Mouse (Mus musculus) midbrain, embryonic 10.5 days (tissue): ENCODE measurements around the gene Efcab9. TPM values are rescaled to one million over a fixed set of nuclear protein-coding genes. Genes with fewer than 3 reads are reported as not detected.
"Not testable (repeated sequence)": the region's sequence is repeated elsewhere in the genome, so short reads cannot be mapped to it uniquely, and the experiment has no call there.

Source experiments
- DNase-seq: peaks from one replicate; pipeline ENCODE4 v3.0.0-alpha.2; 2017; ENCODE audit warnings: low spot score
- H3K27ac ChIP-seq: fragments of 300-500 bp; sonication (generic); replicated peaks from 2 replicates; pipeline ENCODE4 v1.5.1; 2016; ENCODE audit warnings: mild to moderate bottlenecking
- H3K27me3 ChIP-seq: fragments of 300-500 bp; sonication (generic); 2 replicates; pipeline ENCODE4 v1.6.1; 2016; ENCODE audit warnings: low read depth, mild to moderate bottlenecking; ENCODE audit not compliant: poor library complexity, severe bottlenecking
- H3K36me3 ChIP-seq: fragments of 300-500 bp; sonication (generic); 2 replicates; pipeline ENCODE4 v1.6.1; 2016; ENCODE audit warnings: mild to moderate bottlenecking, moderate library complexity
- H3K4me1 ChIP-seq: fragments of 300-500 bp; sonication (generic); 2 replicates; pipeline ENCODE4 v1.6.1; 2016
- H3K4me3 ChIP-seq: fragments of 300-500 bp; sonication (generic); 2 replicates; pipeline ENCODE4 v1.5.1; 2016; ENCODE audit warnings: mild to moderate bottlenecking, moderate library complexity
- H3K9me3 ChIP-seq: fragments of 300-500 bp; sonication (generic); replicated peaks from 2 replicates; pipeline ENCODE4 v1.6.1; 2016; ENCODE audit warnings: mild to moderate bottlenecking
- WGBS: fragments of 180-500 bp; shearing (Covaris S2); methylation state at CpG from one replicate; pipeline ENCODE4 v1.1.7; 2016; 5-methylcytosine and 5-hydroxymethylcytosine counted together
- polyA plus RNA-seq: library from polyadenylated mRNA; unstranded; fragments of >200 nt; fragmentation: Nextera tagmentation; extraction: Ambion mirVana; gene quantifications from 2 replicates; pipeline ENCODE4 v1.2.1, GENCODE M21; 2016

Efcab9 gene
- polyA plus RNA-seq, 1 experiment from 2014 or later = 0.32 TPM

GRCm38 (mm10) chr11:32527006-32527405 lies 4.9 kb downstream of the Efcab9 start:
- H3K4me1 ChIP-seq = no peaks in the 10 kb centered on the region; the same call in 1 of the 2 replicates
- H3K9me3 ChIP-seq = no peaks in the 10 kb centered on the region
- DNase-seq = no peak
- peaks cover 20% of the 10 kb centered on the region for H3K36me3 ChIP-seq
- H3K27me3 ChIP-seq = peaks cover 22% of the 10 kb centered on the region
- H3K4me3 ChIP-seq = no peak overlapping the region
- WGBS = 90% methylated on average over 4 of the region's 4 CpGs
- H3K27ac ChIP-seq = no peak overlapping the region

GRCm38 (mm10) chr11:32524122-32524920 lies 7.6 kb downstream of the Efcab9 start:
- 81% methylated on average over 11 of the region's 11 CpGs for WGBS
- Histone ChIP-seq H3K4me3 (no peak overlapping the region), H3K27me3 (no peaks in the 10 kb centered on the region), H3K4me1 (no peaks in the 10 kb centered on the region), H3K9me3 (no peaks in the 10 kb centered on the region), H3K36me3 (peaks cover 36% of the 10 kb centered on the region), H3K27ac (no peak overlapping the region)
- no peak for DNase-seq

- Histone ChIP-seq H3K9me3 (no peaks in the 10 kb centered on the region), H3K4me1 (no peaks in the 10 kb centered on the region), H3K4me3 (no peak overlapping the region), H3K27ac (no peak overlapping the region), H3K27me3 (no peaks in the 10 kb centered on the region), H3K36me3 (peaks cover 58% of the 10 kb centered on the region)
- no peak for DNase-seq
- 92% methylated on average over 2 of the region's 2 CpGs for WGBS
Measured at GRCm38 (mm10) chr11:32521246-32521645, 10.6 kb downstream of the Efcab9 start.

GRCm38 (mm10) chr11:32519354-32519753 lies 12.5 kb downstream of the Efcab9 start:
- Histone ChIP-seq H3K36me3 (peaks cover 63% of the 10 kb centered on the region), H3K9me3 (no peaks in the 10 kb centered on the region), H3K4me1 (no peaks in the 10 kb centered on the region), H3K4me3 (no peak overlapping the region), H3K27me3 (no peaks in the 10 kb centered on the region), H3K27ac (no peak overlapping the region)
- 90% methylated on average over 1 of the region's 1 CpGs for WGBS
- DNase-seq = no peak

DNA sequence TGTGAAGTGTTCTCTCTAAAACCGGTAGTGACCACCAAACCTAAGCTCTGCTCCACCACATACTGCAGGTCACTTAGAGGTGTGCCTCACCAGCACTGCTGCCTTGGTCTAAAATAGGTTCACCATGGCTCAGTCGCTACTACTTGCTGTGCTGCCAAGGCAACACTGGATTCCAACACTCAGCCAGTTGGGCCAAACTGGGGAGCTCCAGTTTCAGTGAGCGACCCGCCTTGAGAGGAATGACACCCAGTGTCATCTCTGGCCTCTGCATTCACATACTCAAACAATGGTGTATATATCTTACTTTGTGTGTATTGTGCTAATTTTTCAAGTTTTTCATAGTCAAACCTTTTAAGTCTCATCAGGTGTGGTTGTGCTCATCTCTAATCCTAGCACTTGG lies 13.1 kb downstream of the Efcab9 start:
- Histone ChIP-seq H3K9me3 (no peaks in the 10 kb centered on the region), H3K4me3 (no peak overlapping the region), H3K27ac (no peak overlapping the region), H3K27me3 (no peaks in the 10 kb centered on the region), H3K4me1 (no peaks in the 10 kb centered on the region), H3K36me3 (peaks cover 57% of the 10 kb centered on the region)
- WGBS = 93% methylated on average over 4 of the region's 4 CpGs
- DNase-seq = no peak

DNA sequence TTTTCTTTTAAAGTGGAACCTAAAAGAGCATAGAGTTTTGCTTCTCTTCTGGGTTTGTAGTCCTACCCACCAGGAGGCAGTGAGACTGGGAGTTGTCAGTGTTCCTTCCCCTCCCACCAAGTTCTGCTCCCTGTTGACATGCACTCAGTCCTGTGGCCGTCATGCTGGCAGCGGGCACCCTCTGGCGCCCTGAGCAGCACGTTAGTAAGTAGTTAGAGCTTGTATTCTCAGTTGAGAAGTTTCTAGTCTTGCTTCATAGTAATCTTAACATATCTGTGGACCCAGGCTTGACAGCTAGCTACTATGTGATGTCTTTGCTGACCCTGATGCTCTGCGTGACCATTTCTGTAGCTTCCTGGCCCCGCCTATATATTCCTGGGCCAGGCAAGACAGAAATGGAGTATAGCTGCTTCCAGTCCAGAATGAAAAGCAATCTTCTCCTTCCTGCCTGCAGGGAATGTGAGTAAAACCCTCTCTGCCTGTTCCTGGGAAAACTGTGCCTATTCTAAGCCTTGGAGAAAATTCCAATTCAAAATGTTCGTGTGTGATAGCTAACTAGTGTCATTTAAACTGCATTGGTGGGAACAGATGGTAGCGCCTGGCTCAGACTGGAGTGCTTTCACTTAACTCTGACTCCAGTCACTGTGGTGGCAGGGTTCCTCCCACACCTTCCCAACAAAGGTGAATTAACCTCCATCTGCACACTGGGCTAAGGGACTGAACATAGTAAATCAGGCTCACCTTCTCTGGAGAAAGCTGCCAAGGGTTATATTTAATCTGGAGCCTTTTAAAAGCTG lies 14.8 kb downstream of the Efcab9 start:
- H3K36me3 ChIP-seq = peaks cover 56% of the 10 kb centered on the region
- no peaks in the 10 kb centered on the region for H3K27me3 ChIP-seq
- H3K4me3 ChIP-seq = no peak overlapping the region
- no peak for DNase-seq
- H3K9me3 ChIP-seq = no peaks in the 10 kb centered on the region
- H3K27ac ChIP-seq = no peak overlapping the region
- H3K4me1 ChIP-seq = no peaks in the 10 kb centered on the region
- 89% methylated on average over 8 of the region's 8 CpGs for WGBS

- H3K4me3 ChIP-seq = no peak overlapping the region
- H3K27ac ChIP-seq = no peak overlapping the region
- no peaks in the 10 kb centered on the region for H3K27me3 ChIP-seq
- no peak for DNase-seq
- WGBS = 94% methylated on average over 12 of the region's 12 CpGs
- peaks cover 60% of the 10 kb centered on the region for H3K36me3 ChIP-seq
- H3K4me1 ChIP-seq = no peaks in the 10 kb centered on the region
- H3K9me3 ChIP-seq = no peaks in the 10 kb centered on the region
Measured at GRCm38 (mm10) chr11:32516091-32516490, 15.8 kb downstream of the Efcab9 start.

DNA sequence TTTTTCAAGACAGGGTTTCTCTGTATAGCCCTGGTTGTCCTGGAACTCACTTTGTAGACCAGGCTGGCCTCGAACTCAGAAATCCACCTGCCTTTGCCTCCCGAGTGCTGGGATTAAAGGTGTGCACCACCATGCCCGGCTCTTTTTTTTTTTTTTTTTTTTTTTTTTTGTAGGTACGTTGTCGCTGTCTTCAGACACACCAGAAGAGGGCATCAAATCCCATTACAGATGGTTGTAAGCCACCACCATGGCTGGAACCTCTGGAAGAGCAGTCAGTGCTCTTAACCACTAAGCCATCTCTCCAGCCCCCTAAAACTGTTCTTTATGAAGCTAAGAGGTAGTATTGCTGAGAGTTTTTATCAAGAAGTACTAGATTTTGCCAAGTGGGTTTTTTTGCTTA lies 17.0 kb downstream of the Efcab9 start:
- not testable (repeated sequence) for H3K9me3 ChIP-seq, H3K4me1 ChIP-seq, H3K27ac ChIP-seq, H3K4me3 ChIP-seq, H3K27me3 ChIP-seq, DNase-seq
- peaks cover 49% of the 10 kb centered on the region for H3K36me3 ChIP-seq
- 87% methylated on average over 4 of the region's 5 CpGs for WGBS

DNA sequence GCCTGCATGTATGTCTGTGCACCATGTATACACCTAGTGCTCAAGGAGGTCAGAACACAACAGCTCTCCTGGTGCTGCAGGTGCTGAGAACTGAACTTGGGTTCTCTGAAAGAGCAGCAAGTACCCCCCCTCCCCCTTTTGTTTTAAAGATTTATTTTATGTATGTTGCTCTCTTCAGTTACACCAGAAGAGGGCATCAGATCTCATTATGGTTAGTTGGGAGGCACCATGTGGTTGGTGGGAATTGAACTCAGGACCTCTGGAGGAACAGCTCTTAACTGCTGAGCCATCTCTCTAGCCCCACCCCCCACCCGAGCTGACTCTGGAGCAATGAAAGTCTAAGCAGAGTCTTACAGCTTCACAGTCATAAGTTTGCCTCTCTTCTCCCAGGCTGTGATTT lies 21.0 kb downstream of the Efcab9 start:
- Histone ChIP-seq H3K4me3 (no peak overlapping the region), H3K27ac (no peak overlapping the region), H3K4me1 (no peaks in the 10 kb centered on the region), H3K36me3 (peaks cover 10% of the 10 kb centered on the region), H3K9me3 (no peaks in the 10 kb centered on the region), H3K27me3 (no peaks in the 10 kb centered on the region)
- WGBS = 89% methylated on average over 1 of the region's 1 CpGs
- no peak for DNase-seq

- no peaks in the 10 kb centered on the region for H3K4me1 ChIP-seq
- H3K27me3 ChIP-seq = no peaks in the 10 kb centered on the region
- H3K27ac ChIP-seq = no peak overlapping the region
- no peaks in the 10 kb centered on the region for H3K9me3 ChIP-seq
- no peak overlapping the region for H3K4me3 ChIP-seq
- H3K36me3 ChIP-seq = peaks cover 40% of the 10 kb centered on the region
- no peak for DNase-seq
- WGBS = 87% methylated on average over 7 of the region's 7 CpGs
Measured at GRCm38 (mm10) chr11:32505091-32505739, 26.7 kb downstream of the Efcab9 start.

DNA sequence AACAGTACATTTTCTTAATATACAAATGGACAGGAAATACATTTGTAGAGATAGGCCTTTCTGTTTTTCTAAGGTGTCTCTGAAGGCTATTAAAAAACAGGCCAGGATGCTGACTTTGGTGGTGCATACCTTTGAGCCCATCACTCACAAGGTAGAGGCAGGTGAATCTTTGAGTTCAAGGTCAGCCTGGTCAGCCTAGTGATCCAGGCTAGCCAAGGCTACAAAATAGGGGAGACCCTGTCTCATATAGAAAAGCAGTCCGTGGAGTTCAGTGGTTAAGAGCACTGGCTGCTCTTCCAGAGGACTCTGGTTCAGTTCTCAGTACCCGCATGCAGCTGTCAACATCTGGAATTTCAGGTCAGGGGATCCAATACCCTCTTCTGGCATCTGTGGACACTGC lies 28.2 kb downstream of the Efcab9 start:
- DNase-seq = no peak

GRCm38 (mm10) chr11:32499931-32500330 lies 31.9 kb downstream of the Efcab9 start:
- H3K27me3 ChIP-seq = no peaks in the 10 kb centered on the region
- H3K4me1 ChIP-seq = no peaks in the 10 kb centered on the region
- peaks cover 48% of the 10 kb centered on the region for H3K36me3 ChIP-seq
- no peaks in the 10 kb centered on the region for H3K9me3 ChIP-seq
- H3K27ac ChIP-seq = no peak overlapping the region
- WGBS = 95% methylated on average over 4 of the region's 4 CpGs
- DNase-seq = no peak
- H3K4me3 ChIP-seq = no peak overlapping the region

More for the DNA sequence above, 28.2 kb downstream of the Efcab9 start:
- Histone ChIP-seq H3K27me3 (no peaks in the 10 kb centered on the region), H3K4me3 (no peak overlapping the region), H3K4me1 (no peaks in the 10 kb centered on the region), H3K27ac (no peak overlapping the region), H3K36me3 (peaks cover 51% of the 10 kb centered on the region), H3K9me3 (no peaks in the 10 kb centered on the region)
- 94% methylated on average over 2 of the region's 2 CpGs for WGBS
